Mouse (Mus musculus) liver, embryonic 14.5 days (tissue): ENCODE measurements at regions not wholly inside any gene's neighbourhood (a gene's known extent, or its start where the extent isn't known, plus 50 kb on each side); places are given as distances from the start of the nearest gene placed in this dataset.

Experiments used
- ATAC-seq: fragments of 200-750 bp; cut with Nextera tagmentation; 2 replicates; pipeline ENCODE4 v1.8.0; 2017; ENCODE audit warnings: moderate number of reproducible peaks, mild to moderate bottlenecking, moderate library complexity; ENCODE audit not compliant: insufficient read depth
- DNase-seq, 3 experiments: peaks; one replicate each; pipeline ENCODE4 v3.0.0-alpha.2; 2012 to 2013; ENCODE audit warnings: low read depth in 3 of 3, low spot score in 3 of 3
- H3K27ac ChIP-seq: fragments of 300-500 bp; sonication (generic); 2 replicates; pipeline ENCODE4 v1.5.1; 2014; ENCODE audit warnings: moderate library complexity, mild to moderate bottlenecking, control low read depth, inconsistent platforms
- H3K27me3 ChIP-seq: fragments of 300-500 bp; sonication (generic); 2 replicates; pipeline ENCODE4 v1.6.1; 2014; ENCODE audit warnings: mild to moderate bottlenecking, low read length, moderate library complexity; ENCODE audit not compliant: control insufficient read depth, insufficient read depth
- H3K36me3 ChIP-seq: fragments of 300-500 bp; sonication (generic); replicated peaks from 2 replicates; pipeline ENCODE4 v1.6.1; 2014; ENCODE audit warnings: low read depth; ENCODE audit not compliant: control insufficient read depth, insufficient read depth
- H3K4me1 ChIP-seq, 2 experiments: fragments of 200-500 bp in 1 of 2; fragments of 300-500 bp in 1 of 2; sonication (generic) in 1 of 2; replicated peaks; 2 replicates each; pipeline ENCODE4 v1.6.1; 2012 to 2014; ENCODE audit warnings: antibody characterized with exemption in 1 of 2, inconsistent platforms in 1 of 2, low read length in 1 of 2; ENCODE audit not compliant: control insufficient read depth in 2 of 2, insufficient read depth in 2 of 2
- H3K4me2 ChIP-seq: fragments of 300-500 bp; sonication (generic); 2 replicates; pipeline ENCODE4 v1.6.1; 2014; ENCODE audit warnings: low read depth, mild to moderate bottlenecking, control low read depth, moderate library complexity
- H3K4me3 ChIP-seq, 2 experiments: fragments of 200-500 bp in 1 of 2; fragments of 300-500 bp in 1 of 2; sonication (generic) in 1 of 2; 2 replicates each; pipeline ENCODE4 v1.5.1; 2012 to 2014; ENCODE audit warnings: low read depth in 2 of 2, low read length in 2 of 2, mild to moderate bottlenecking in 2 of 2, control low read depth in 1 of 2, inconsistent platforms in 1 of 2, moderate library complexity in 1 of 2; ENCODE audit not compliant: insufficient read depth in 1 of 2
- H3K9ac ChIP-seq: fragments of 300-500 bp; sonication (generic); replicated peaks from 2 replicates; pipeline ENCODE4 v1.6.1; 2014; ENCODE audit warnings: mild to moderate bottlenecking, control low read depth, moderate library complexity
- H3K9me3 ChIP-seq: fragments of 300-500 bp; sonication (generic); 2 replicates; pipeline ENCODE4 v1.6.1; 2016; ENCODE audit warnings: low read length, mixed read lengths; ENCODE audit not compliant: control insufficient read depth
- CTCF ChIP-seq: IDR thresholded peaks from 2 replicates; pipeline ENCODE4 v1.5.1; 2016; ENCODE audit warnings: antibody characterized with exemption, low read depth, control low read depth
- EP300 ChIP-seq: IDR thresholded peaks from 2 replicates; pipeline ENCODE4 v1.6.1; 2016; ENCODE audit warnings: antibody characterized with exemption, low read depth
- WGBS: fragments of 180-500 bp; shearing (Covaris S2); extraction: QIAGEN DNeasy Blood & Tissue Kit; methylation state at CpG from one replicate; pipeline ENCODE4 v1.1.7; 2014; ENCODE audit not compliant: insufficient replicate concordance; 5-methylcytosine and 5-hydroxymethylcytosine counted together

GRCm38 (mm10) chr3:37781086-37781485 is 56.8 kb upstream of the Gm5148 start:
- ATAC-seq: no peak
- Histone ChIP-seq H3K27me3 (no peaks in the 10 kb centered on the region), H3K36me3 (no peaks in the 10 kb centered on the region), H3K27ac (no peak overlapping the region), H3K4me2 (no peak overlapping the region), H3K4me3 (no peak overlapping the region), H3K9me3 (no peaks in the 10 kb centered on the region), H3K9ac (no peak overlapping the region), H3K4me1 (no peaks in the 10 kb centered on the region)
- TF ChIP-seq CTCF (no peak), EP300 (no peak)
- no peak for DNase-seq
- WGBS: 64% methylated on average over 2 of the region's 2 CpGs

GRCm38 (mm10) chr3:37779867-37780475 is 55.7 kb upstream of the Gm5148 start:
- ATAC-seq (no peak), DNase-seq (no peak)
- Histone ChIP-seq H3K27ac (no peak overlapping the region), H3K4me1 (no peaks in the 10 kb centered on the region), H3K4me3 (no peak overlapping the region), H3K27me3 (no peaks in the 10 kb centered on the region), H3K4me2 (no peak overlapping the region), H3K36me3 (no peaks in the 10 kb centered on the region), H3K9ac (no peak overlapping the region), H3K9me3 (no peaks in the 10 kb centered on the region)
- TF ChIP-seq CTCF: no peak
- no peak for TF ChIP-seq EP300
- WGBS: 55% methylated on average over 11 of the region's 11 CpGs

GRCm38 (mm10) chr3:37778386-37778785 is 54.1 kb upstream of the Gm5148 start:
- TF ChIP-seq EP300: no peak
- TF ChIP-seq CTCF: no peak
- WGBS: 76% methylated on average over 7 of the region's 7 CpGs

GRCm38 (mm10) chr3:37776224-37776623 is 51.9 kb upstream of the Gm5148 start:
- no peak for TF ChIP-seq EP300
- TF ChIP-seq CTCF: no peak
- no peaks in the 10 kb centered on the region for H3K36me3 ChIP-seq
- 60% methylated on average over 4 of the region's 4 CpGs for WGBS

More at GRCm38 (mm10) chr3:37778386-37778785, 54.1 kb upstream of the Gm5148 start:
- ATAC-seq (no peak), DNase-seq (no peak)
- Histone ChIP-seq H3K4me1 (no peaks in the 10 kb centered on the region), H3K4me2 (no peak overlapping the region), H3K27ac (no peak overlapping the region), H3K9me3 (no peaks in the 10 kb centered on the region), H3K4me3 (no peak overlapping the region), H3K27me3 (no peaks in the 10 kb centered on the region), H3K9ac (no peak overlapping the region), H3K36me3 (no peaks in the 10 kb centered on the region)

More at GRCm38 (mm10) chr3:37776224-37776623, 51.9 kb upstream of the Gm5148 start:
- H3K4me3 ChIP-seq: no peak overlapping the region
- H3K27me3 ChIP-seq: no peaks in the 10 kb centered on the region
- no peak overlapping the region for H3K27ac ChIP-seq
- no peaks in the 10 kb centered on the region for H3K4me1 ChIP-seq
- no peak overlapping the region for H3K4me2 ChIP-seq
- H3K9ac ChIP-seq: no peak overlapping the region
- ATAC-seq: no peak
- DNase-seq: no peak
- H3K9me3 ChIP-seq: no peaks in the 10 kb centered on the region
